Mouse (Mus musculus) liver, postnatal 0 days (tissue): Measurements from ENCODE around the gene Agap1. TPM values are rescaled to one million over a fixed set of nuclear protein-coding genes. Genes with fewer than 3 reads are reported as not detected.

Source experiments
- ATAC-seq: fragments of 200-750 bp; cut with Nextera tagmentation; 2 replicates; pipeline ENCODE4 v1.8.0; 2017; ENCODE audit warnings: mild to moderate bottlenecking, moderate library complexity
- DNase-seq: peaks from one replicate; pipeline ENCODE4 v3.0.0-alpha.2; 2016
- H3K27ac ChIP-seq: fragments of 300-500 bp; sonication (generic); 2 replicates; pipeline ENCODE4 v1.5.1; 2014; ENCODE audit warnings: antibody characterized with exemption, moderate library complexity, mild to moderate bottlenecking, low read depth
- H3K27me3 ChIP-seq: fragments of 300-500 bp; sonication (generic); 2 replicates; pipeline ENCODE4 v1.6.1; 2014; ENCODE audit warnings: low read length, control low read depth, mixed read lengths; ENCODE audit not compliant: insufficient read depth
- H3K36me3 ChIP-seq: fragments of 300-500 bp; sonication (generic); replicated peaks from 2 replicates; pipeline ENCODE4 v1.6.1; 2014; ENCODE audit warnings: mild to moderate bottlenecking, control low read depth, low read length, moderate library complexity, mixed read lengths; ENCODE audit not compliant: insufficient read depth
- H3K4me1 ChIP-seq: fragments of 300-500 bp; sonication (generic); 2 replicates; pipeline ENCODE4 v1.6.1; 2014; ENCODE audit warnings: antibody characterized with exemption, mild to moderate bottlenecking, control low read depth; ENCODE audit not compliant: insufficient read depth
- H3K4me2 ChIP-seq: fragments of 300-500 bp; sonication (generic); 2 replicates; pipeline ENCODE4 v1.6.1; 2014; ENCODE audit warnings: low read depth, mild to moderate bottlenecking, low read length, moderate library complexity, mixed read lengths
- H3K4me3 ChIP-seq: fragments of 300-500 bp; sonication (generic); 2 replicates; pipeline ENCODE4 v1.5.1; 2014; ENCODE audit warnings: low read depth, low read length
- H3K9ac ChIP-seq: fragments of 300-500 bp; sonication (generic); replicated peaks from 2 replicates; pipeline ENCODE4 v1.6.1; 2014; ENCODE audit warnings: mild to moderate bottlenecking, moderate library complexity
- H3K9me3 ChIP-seq: fragments of 300-500 bp; sonication (generic); 2 replicates; pipeline ENCODE4 v1.6.1; 2016; ENCODE audit warnings: mild to moderate bottlenecking, control low read depth, low read length, mixed read lengths
- CTCF ChIP-seq: sonication (generic); IDR thresholded peaks from 2 replicates; pipeline ENCODE4 v1.5.1; 2016; ENCODE audit warnings: antibody characterized with exemption, low read depth
- EP300 ChIP-seq: IDR thresholded peaks from 2 replicates; pipeline ENCODE4 v1.6.1; 2016; ENCODE audit warnings: antibody characterized with exemption, low read depth, mild to moderate bottlenecking
- WGBS: fragments of 180-500 bp; shearing (Covaris S2); extraction: QIAGEN DNeasy Blood & Tissue Kit; methylation state at CpG from one replicate; pipeline ENCODE4 v1.1.7; 2014; ENCODE audit not compliant: insufficient replicate concordance; 5-methylcytosine and 5-hydroxymethylcytosine counted together
- polyA plus RNA-seq: library from polyadenylated mRNA; unstranded; fragments of >200 nt; fragmentation: Nextera tagmentation; extraction: Ambion mirVana; gene quantifications from 2 replicates; pipeline ENCODE4 v1.2.1, GENCODE M21; 2015

Gene Agap1
- polyA plus RNA-seq, 1 experiment from 2014 or later, result 1.0 TPM

- Histone ChIP-seq H3K9ac (no peak overlapping the region), H3K9me3 (no peaks in the 10 kb centered on the region), H3K36me3 (no peaks in the 10 kb centered on the region), H3K4me2 (no peak overlapping the region), H3K27me3 (no peaks in the 10 kb centered on the region), H3K4me1 (peaks cover 9% of the 10 kb centered on the region), H3K4me3 (no peak overlapping the region), H3K27ac (peak overlapping the region; percentile 30; the same call in 1 of the 2 replicates)
- 64% methylated on average over 18 of the region's 18 CpGs for WGBS
- no peak for TF ChIP-seq EP300
- no peak for TF ChIP-seq CTCF
- peak; percentile 32 for DNase-seq
- ATAC-seq, result peak; percentile 79
Measured at GRCm38 (mm10) chr1:89554969-89555856, 100.6 kb downstream of the Agap1 start.

GRCm38 (mm10) chr1:89556006-89556405 lies 101.4 kb downstream of the Agap1 start:
- Histone ChIP-seq H3K4me3 (no peak overlapping the region), H3K9ac (no peak overlapping the region), H3K27me3 (no peaks in the 10 kb centered on the region), H3K36me3 (no peaks in the 10 kb centered on the region), H3K27ac (0 out of 2 replicates have a peak overlapping the region, but pooled peaks have one; percentile 1), H3K9me3 (no peaks in the 10 kb centered on the region), H3K4me2 (no peak overlapping the region), H3K4me1 (peaks cover 9% of the 10 kb centered on the region)
- no peak for TF ChIP-seq CTCF
- TF ChIP-seq EP300, result no peak
- DNase-seq (no peak), ATAC-seq (no peak)
- 68% methylated on average over 7 of the region's 7 CpGs for WGBS

- Histone ChIP-seq H3K4me3 (no peak overlapping the region), H3K9me3 (no peaks in the 10 kb centered on the region), H3K27me3 (no peaks in the 10 kb centered on the region), H3K9ac (no peak overlapping the region), H3K27ac (no peak overlapping the region), H3K36me3 (no peaks in the 10 kb centered on the region), H3K4me2 (no peak overlapping the region), H3K4me1 (peaks cover 9% of the 10 kb centered on the region)
- TF ChIP-seq CTCF (no peak), EP300 (no peak)
- ATAC-seq (peak; percentile 36), DNase-seq (no peak)
- WGBS, result 75% methylated on average over 6 of the region's 6 CpGs
Measured at GRCm38 (mm10) chr1:89557401-89557800, 102.8 kb downstream of the Agap1 start.

GRCm38 (mm10) chr1:89558080-89558479 lies 103.5 kb downstream of the Agap1 start:
- WGBS, result 57% methylated on average over 1 of the region's 1 CpGs
- Histone ChIP-seq H3K4me1 (peaks cover 9% of the 10 kb centered on the region), H3K4me3 (no peak overlapping the region), H3K27me3 (no peaks in the 10 kb centered on the region), H3K27ac (no peak overlapping the region), H3K4me2 (no peak overlapping the region), H3K9me3 (no peaks in the 10 kb centered on the region), H3K36me3 (no peaks in the 10 kb centered on the region), H3K9ac (no peak overlapping the region)
- no peak for ATAC-seq
- TF ChIP-seq EP300 (no peak), CTCF (no peak)
- no peak for DNase-seq

- WGBS, result 47% methylated on average over 4 of the region's 4 CpGs
- no peak overlapping the region for H3K27ac ChIP-seq
- H3K36me3 ChIP-seq, result no peaks in the 10 kb centered on the region
- H3K4me1 ChIP-seq, result peaks cover 4% of the 10 kb centered on the region; the same call in 1 of the 2 replicates
- no peak for DNase-seq
- H3K9me3 ChIP-seq, result no peaks in the 10 kb centered on the region
- no peaks in the 10 kb centered on the region for H3K27me3 ChIP-seq
- TF ChIP-seq CTCF (no peak), EP300 (no peak)
- peak overlapping the region; percentile 39 for H3K4me2 ChIP-seq
- H3K4me3 ChIP-seq, result no peak overlapping the region; the same call in 1 of the 2 replicates
- ATAC-seq, result peak; percentile 31; the same call in 1 of the 2 replicates
- H3K9ac ChIP-seq, result no peak overlapping the region
Measured at GRCm38 (mm10) chr1:89563399-89563798, 108.8 kb downstream of the Agap1 start.

GRCm38 (mm10) chr1:89566578-89567488 lies 112.2 kb downstream of the Agap1 start:
- H3K4me1 ChIP-seq, result peaks cover 19% of the 10 kb centered on the region

More at GRCm38 (mm10) chr1:89566578-89567488, 112.2 kb downstream of the Agap1 start:
- DNase-seq (no peak), ATAC-seq (no peak)
- H3K27ac ChIP-seq, result no peak overlapping the region
- 58% methylated on average over 9 of the region's 9 CpGs for WGBS
- H3K36me3 ChIP-seq, result no peaks in the 10 kb centered on the region
- no peak overlapping the region for H3K4me3 ChIP-seq
- H3K9me3 ChIP-seq, result no peaks in the 10 kb centered on the region
- no peaks in the 10 kb centered on the region for H3K27me3 ChIP-seq
- H3K4me2 ChIP-seq, result no peak overlapping the region
- H3K9ac ChIP-seq, result no peak overlapping the region
- TF ChIP-seq CTCF (no peak), EP300 (no peak)
